Mouse (Mus musculus) lung, postnatal 25 days (tissue): ENCODE data around the gene Dlx2.

Experiments used
- DNase-seq: peaks from one replicate; pipeline ENCODE4 v3.0.0; 2022; ENCODE audit warnings: low spot score

The Dlx2 gene

GRCm38 (mm10) chr2:71546640-71547071 is at the start of gene Dlx2:
Gene Dlx2 (minus strand): TSS chr2:71546754.
- DNase-seq = no peak

GRCm38 (mm10) chr2:71594466-71594865 is 47.9 kb upstream of the Dlx2 start:
- peak; percentile 30 for DNase-seq

GRCm38 (mm10) chr2:71589114-71589513 is 42.6 kb upstream of the Dlx2 start:
- no peak for DNase-seq

- DNase-seq = no peak
These were observed 34.9 kb upstream of the Dlx2 start for GRCm38 (mm10) chr2:71581488-71581887.

- peak; percentile 21 for DNase-seq
These were observed 34.3 kb upstream of the Dlx2 start for GRCm38 (mm10) chr2:71580632-71581466.

GRCm38 (mm10) chr2:71577059-71577458 is 30.5 kb upstream of the Dlx2 start:
- no peak for DNase-seq

GRCm38 (mm10) chr2:71573736-71574135 is 27.2 kb upstream of the Dlx2 start:
- DNase-seq = no peak

- no peak for DNase-seq
These were observed 19.9 kb upstream of the Dlx2 start for GRCm38 (mm10) chr2:71566466-71566865.

GRCm38 (mm10) chr2:71556071-71556470 is 9.5 kb upstream of the Dlx2 start:
- no peak for DNase-seq

GRCm38 (mm10) chr2:71551704-71552103 is 5.2 kb upstream of the Dlx2 start:
- DNase-seq = no peak

- no peak for DNase-seq
These were observed 3.8 kb upstream of the Dlx2 start for GRCm38 (mm10) chr2:71550330-71550729.

GRCm38 (mm10) chr2:71547829-71548228 is 1.3 kb upstream of the Dlx2 start:
- peak; percentile 63 for DNase-seq

GRCm38 (mm10) chr2:71545882-71546639 is 493 bp downstream of the Dlx2 start:
- no peak for DNase-seq

GRCm38 (mm10) chr2:71545401-71545881 is 1.1 kb downstream of the Dlx2 start:
- no peak for DNase-seq

GRCm38 (mm10) chr2:71544391-71545285 is 1.9 kb downstream of the Dlx2 start:
- no peak for DNase-seq

GRCm38 (mm10) chr2:71543948-71544347 is 2.6 kb downstream of the Dlx2 start:
- no peak for DNase-seq

- no peak for DNase-seq
These were observed 3.0 kb downstream of the Dlx2 start for GRCm38 (mm10) chr2:71543531-71543930.

GRCm38 (mm10) chr2:71542816-71543301 is 3.7 kb downstream of the Dlx2 start:
- no peak for DNase-seq

- DNase-seq = no peak
These were observed 4.2 kb downstream of the Dlx2 start for GRCm38 (mm10) chr2:71542227-71542815.

GRCm38 (mm10) chr2:71541418-71542226 is 4.9 kb downstream of the Dlx2 start:
- no peak for DNase-seq
